Mouse (Mus musculus) hindbrain, postnatal 0 days (tissue): ENCODE data around the gene 4930407I10Rik. TPM values are rescaled to one million over a fixed set of nuclear protein-coding genes. Genes with fewer than 3 reads are reported as not detected.

ENCODE experiments used
- ATAC-seq: fragments of 200-750 bp; cut with Nextera tagmentation; 2 replicates; pipeline ENCODE4 v1.8.0; 2017; ENCODE audit warnings: mild to moderate bottlenecking, moderate TSS enrichment, moderate library complexity
- DNase-seq: peaks from one replicate; pipeline ENCODE4 v3.0.0-alpha.2; 2015; ENCODE audit warnings: low spot score
- H3K27ac ChIP-seq: fragments of 300-500 bp; sonication (generic); 2 replicates; pipeline ENCODE4 v1.5.1; 2014; ENCODE audit warnings: mild to moderate bottlenecking
- H3K27me3 ChIP-seq: fragments of 300-500 bp; sonication (generic); 2 replicates; pipeline ENCODE4 v1.6.1; 2014; ENCODE audit warnings: low read length, mixed read lengths; ENCODE audit not compliant: insufficient read depth
- H3K36me3 ChIP-seq: fragments of 300-500 bp; sonication (generic); 2 replicates; pipeline ENCODE4 v1.6.1; 2014; ENCODE audit warnings: low read length, mixed read lengths; ENCODE audit not compliant: insufficient read depth
- H3K4me1 ChIP-seq: fragments of 300-500 bp; sonication (generic); 2 replicates; pipeline ENCODE4 v1.6.1; 2014; ENCODE audit warnings: antibody characterized with exemption, low read length, mixed read lengths; ENCODE audit not compliant: insufficient read depth
- H3K4me2 ChIP-seq: fragments of 300-500 bp; sonication (generic); 2 replicates; pipeline ENCODE4 v1.6.1; 2014; ENCODE audit warnings: low read depth, mild to moderate bottlenecking, low read length, moderate library complexity, mixed read lengths
- H3K4me3 ChIP-seq: fragments of 300-500 bp; sonication (generic); 2 replicates; pipeline ENCODE4 v1.5.1; 2014; ENCODE audit warnings: low read length
- H3K9ac ChIP-seq: fragments of 300-500 bp; sonication (generic); replicated peaks from 2 replicates; pipeline ENCODE4 v1.6.1; 2014; ENCODE audit warnings: mild to moderate bottlenecking, low read length, moderate library complexity, mixed read lengths
- H3K9me3 ChIP-seq: fragments of 300-500 bp; sonication (generic); 2 replicates; pipeline ENCODE4 v1.6.1; 2016; ENCODE audit warnings: low read length, mixed read lengths
- CTCF ChIP-seq: IDR thresholded peaks from 2 replicates; pipeline ENCODE4 v1.5.1; 2016; ENCODE audit warnings: antibody characterized with exemption, control low read depth, low read depth
- WGBS: fragments of 180-500 bp; shearing (Covaris S2); extraction: QIAGEN DNeasy Blood & Tissue Kit; methylation state at CpG from one replicate; pipeline ENCODE4 v1.1.7; 2014; 5-methylcytosine and 5-hydroxymethylcytosine counted together
- polyA plus RNA-seq: library from polyadenylated mRNA; unstranded; fragments of >200 nt; fragmentation: Nextera tagmentation; extraction: Ambion mirVana; gene quantifications from 2 replicates; pipeline ENCODE4 v1.2.1, GENCODE M21; 2015
- total RNA-seq: library from RNA; depleted of rRNA; stranded (reverse); fragments of >200 nt; gene quantifications from 2 replicates; pipeline ENCODE4 v1.2.3, GENCODE M21; 2014

Gene 4930407I10Rik
- total and polyA plus RNA-seq, 2 experiments from 2014 or later: not detected

- Histone ChIP-seq H3K27ac (no peak within 1 kb of the TSS), H3K4me2 (no peak within 1 kb of the TSS), H3K4me3 (no peak within 1 kb of the TSS), H3K36me3 (peaks cover 45% of the 10 kb centered on the region), H3K9ac (no peak within 1 kb of the TSS), H3K27me3 (no peaks in the 10 kb centered on the region), H3K4me1 (no peaks in the 10 kb centered on the region), H3K9me3 (no peaks in the 10 kb centered on the region)
- TF ChIP-seq CTCF: no peak
- no peak for DNase-seq
- no peak for ATAC-seq
- 88% methylated on average over 4 of the region's 4 CpGs for WGBS
Observed at GRCm38 (mm10) chr15:82033762-82034161, 25.2 kb upstream of the 4930407I10Rik start, which contains the start of gene Desi1. Gene Desi1, minus strand, starts transcription at chr15:82033862.

GRCm38 (mm10) chr15:82035904-82036689 is 22.9 kb upstream of the 4930407I10Rik start:
- WGBS: 81% methylated on average over 12 of the region's 12 CpGs
- Histone ChIP-seq H3K4me1 (no peaks in the 10 kb centered on the region), H3K27me3 (no peaks in the 10 kb centered on the region), H3K27ac (0 out of 2 replicates have a peak overlapping the region, but pooled peaks have one; percentile 8), H3K9me3 (no peaks in the 10 kb centered on the region), H3K36me3 (peaks cover 39% of the 10 kb centered on the region), H3K4me2 (no peak overlapping the region), H3K9ac (no peak overlapping the region), H3K4me3 (no peak overlapping the region)
- peak; percentile 51 for TF ChIP-seq CTCF
- DNase-seq: peak; percentile 64
- no peak for ATAC-seq

GRCm38 (mm10) chr15:82040650-82041049 is 18.3 kb upstream of the 4930407I10Rik start:
- DNase-seq: peak; percentile 71
- peak; percentile 88 for TF ChIP-seq CTCF
- 93% methylated on average over 1 of the region's 1 CpGs for WGBS

GRCm38 (mm10) chr15:82044166-82044784 is 14.7 kb upstream of the 4930407I10Rik start:
- DNase-seq: peak; percentile 48

More at GRCm38 (mm10) chr15:82040650-82041049, 18.3 kb upstream of the 4930407I10Rik start:
- Histone ChIP-seq H3K4me3 (no peak overlapping the region), H3K9ac (no peak overlapping the region), H3K27ac (no peak overlapping the region), H3K9me3 (no peaks in the 10 kb centered on the region), H3K36me3 (peaks cover 45% of the 10 kb centered on the region), H3K27me3 (no peaks in the 10 kb centered on the region), H3K4me2 (no peak overlapping the region), H3K4me1 (no peaks in the 10 kb centered on the region)
- peak; percentile 77 for ATAC-seq

GRCm38 (mm10) chr15:82046246-82046891 is 12.6 kb upstream of the 4930407I10Rik start:
- Histone ChIP-seq H3K36me3 (peaks cover 11% of the 10 kb centered on the region; the same call in 1 of the 2 replicates), H3K4me2 (peak overlapping the region; percentile 99), H3K27me3 (no peaks in the 10 kb centered on the region), H3K4me1 (peaks cover 11% of the 10 kb centered on the region), H3K4me3 (peak overlapping the region; percentile 100), H3K27ac (peak overlapping the region; percentile 91; the same call in 1 of the 2 replicates), H3K9me3 (no peaks in the 10 kb centered on the region), H3K9ac (peak overlapping the region; percentile 95)
- ATAC-seq (peak; percentile 39; the same call in 1 of the 2 replicates), DNase-seq (peak; percentile 15)
- WGBS: 5% methylated on average over 26 of the region's 26 CpGs
- TF ChIP-seq CTCF: no peak

More at GRCm38 (mm10) chr15:82044166-82044784, 14.7 kb upstream of the 4930407I10Rik start:
- peaks cover 11% of the 10 kb centered on the region for H3K4me1 ChIP-seq
- ATAC-seq: no peak
- peak; percentile 63 for TF ChIP-seq CTCF
- H3K27ac ChIP-seq: no peak overlapping the region
- no peaks in the 10 kb centered on the region for H3K9me3 ChIP-seq
- no peak overlapping the region for H3K4me3 ChIP-seq
- no peak overlapping the region for H3K4me2 ChIP-seq
- H3K36me3 ChIP-seq: peaks cover 22% of the 10 kb centered on the region
- WGBS: 97% methylated on average over 7 of the region's 7 CpGs
- H3K9ac ChIP-seq: no peak overlapping the region
- no peaks in the 10 kb centered on the region for H3K27me3 ChIP-seq

GRCm38 (mm10) chr15:82047080-82047883 is 11.7 kb upstream of the 4930407I10Rik start, which contains the start of gene Snu13:
Gene Snu13, minus strand, starts transcription at chr15:82047598.
- Histone ChIP-seq H3K4me3 (peak within 1 kb of the TSS; percentile 100), H3K27ac (peak within 1 kb of the TSS; percentile 91), H3K36me3 (peaks cover 11% of the 10 kb centered on the region; the same call in 1 of the 2 replicates), H3K9me3 (no peaks in the 10 kb centered on the region), H3K4me1 (peaks cover 11% of the 10 kb centered on the region), H3K27me3 (no peaks in the 10 kb centered on the region), H3K4me2 (peak within 1 kb of the TSS; percentile 99), H3K9ac (peak within 1 kb of the TSS; percentile 95)
- under 1% methylated on average over 73 of the region's 74 CpGs for WGBS
- DNase-seq (peak; percentile 95), ATAC-seq (peak; percentile 92)
- TF ChIP-seq CTCF: no peak
